Mouse (Mus musculus): ENCODE data around the gene Slc35f4. TPM values are rescaled to one million over a fixed set of nuclear protein-coding genes. Genes with fewer than 3 reads are reported as not detected.

The Slc35f4 gene
- polyA plus RNA-seq, 1 experiment from 2014 or later = 0.19 TPM

Small RNA genes lying within 50 kb of the gene (microRNA-seq; reads per million reads assigned to microRNA genes)
- gene Gm22949 = not detected
